Mouse (Mus musculus) kidney, embryonic 14.5 days (tissue): ENCODE measurements around the gene Kdm1b. TPM values are rescaled to one million over a fixed set of nuclear protein-coding genes. Genes with fewer than 3 reads are reported as not detected.

ENCODE experiments used
- ATAC-seq: fragments of 200-750 bp; cut with Nextera tagmentation; 2 replicates; pipeline ENCODE4 v1.8.0; 2017; ENCODE audit warnings: moderate number of reproducible peaks, mild to moderate bottlenecking, moderate TSS enrichment, moderate library complexity; ENCODE audit not compliant: low FRiP score, low TSS enrichment
- H3K27ac ChIP-seq: fragments of 300-500 bp; sonication (generic); 2 replicates; pipeline ENCODE4 v1.5.1; 2014; ENCODE audit warnings: low read depth, mild to moderate bottlenecking, low read length, moderate library complexity, mixed read lengths
- H3K27me3 ChIP-seq: fragments of 300-500 bp; sonication (generic); 2 replicates; pipeline ENCODE4 v1.6.1; 2014; ENCODE audit warnings: mild to moderate bottlenecking, low read length; ENCODE audit not compliant: control insufficient read depth, insufficient read depth
- H3K36me3 ChIP-seq: fragments of 300-500 bp; sonication (generic); 2 replicates; pipeline ENCODE4 v1.6.1; 2014; ENCODE audit warnings: low read length, mixed read lengths; ENCODE audit not compliant: control insufficient read depth, insufficient read depth
- H3K4me1 ChIP-seq: fragments of 300-500 bp; sonication (generic); 2 replicates; pipeline ENCODE4 v1.6.1; 2014; ENCODE audit warnings: low read length, mixed read lengths; ENCODE audit not compliant: control insufficient read depth, insufficient read depth
- H3K4me2 ChIP-seq: fragments of 300-500 bp; sonication (generic); replicated peaks from 2 replicates; pipeline ENCODE4 v1.6.1; 2014; ENCODE audit warnings: low read depth, mild to moderate bottlenecking, low read length
- H3K4me3 ChIP-seq: fragments of 300-500 bp; sonication (generic); 2 replicates; pipeline ENCODE4 v1.5.1; 2014; ENCODE audit warnings: mild to moderate bottlenecking, low read length
- H3K9ac ChIP-seq: fragments of 300-500 bp; sonication (generic); 2 replicates; pipeline ENCODE4 v1.6.1; 2014; ENCODE audit warnings: low read depth, mild to moderate bottlenecking, low read length, moderate library complexity
- H3K9me3 ChIP-seq: fragments of 300-500 bp; sonication (generic); 2 replicates; pipeline ENCODE4 v1.6.1; 2016; ENCODE audit warnings: low read length; ENCODE audit not compliant: control insufficient read depth
- WGBS: fragments of 180-500 bp; shearing (Covaris S2); extraction: QIAGEN DNeasy Blood & Tissue Kit; methylation state at CpG from one replicate; pipeline ENCODE4 v1.1.7; 2014; 5-methylcytosine and 5-hydroxymethylcytosine counted together
- polyA plus RNA-seq: library from polyadenylated mRNA; unstranded; fragments of >200 nt; fragmentation: Nextera tagmentation; extraction: Ambion mirVana; gene quantifications from 2 replicates; pipeline ENCODE4 v1.2.1, GENCODE M21; 2014

The Kdm1b gene
- polyA plus RNA-seq, 1 experiment from 2014 or later = 12.1 TPM

- Histone ChIP-seq H3K4me1 (no peaks in the 10 kb centered on the region), H3K27ac (no peak overlapping the region), H3K4me3 (no peak overlapping the region), H3K36me3 (no peaks in the 10 kb centered on the region), H3K9me3 (no peaks in the 10 kb centered on the region), H3K9ac (no peak overlapping the region), H3K27me3 (no peaks in the 10 kb centered on the region), H3K4me2 (no peak overlapping the region; the same call in 1 of the 2 replicates)
- ATAC-seq = peak; percentile 56; the same call in 1 of the 2 replicates
- WGBS = 39% methylated on average over 7 of the region's 7 CpGs
Observed at GRCm38 (mm10) chr13:47020798-47021197, 22.5 kb upstream of the Kdm1b start.

GRCm38 (mm10) chr13:47030376-47031107, 12.8 kb upstream of the Kdm1b start:
- Histone ChIP-seq H3K27ac (no peak overlapping the region), H3K9me3 (no peaks in the 10 kb centered on the region), H3K4me1 (no peaks in the 10 kb centered on the region), H3K4me2 (no peak overlapping the region), H3K27me3 (no peaks in the 10 kb centered on the region), H3K36me3 (no peaks in the 10 kb centered on the region), H3K4me3 (no peak overlapping the region), H3K9ac (no peak overlapping the region)
- ATAC-seq = no peak
- WGBS = 83% methylated on average over 17 of the region's 17 CpGs

GRCm38 (mm10) chr13:47033602-47034001, 9.7 kb upstream of the Kdm1b start:
- H3K4me1 ChIP-seq = no peaks in the 10 kb centered on the region
- ATAC-seq = no peak
- H3K4me2 ChIP-seq = no peak overlapping the region
- H3K9me3 ChIP-seq = no peaks in the 10 kb centered on the region
- no peak overlapping the region for H3K9ac ChIP-seq
- no peaks in the 10 kb centered on the region for H3K27me3 ChIP-seq
- H3K4me3 ChIP-seq = no peak overlapping the region
- H3K27ac ChIP-seq = no peak overlapping the region
- no peaks in the 10 kb centered on the region for H3K36me3 ChIP-seq
- 92% methylated on average over 4 of the region's 4 CpGs for WGBS

GRCm38 (mm10) chr13:47037946-47038345, 5.4 kb upstream of the Kdm1b start:
- Histone ChIP-seq H3K27me3 (no peaks in the 10 kb centered on the region), H3K4me2 (no peak overlapping the region), H3K9me3 (no peaks in the 10 kb centered on the region), H3K27ac (no peak overlapping the region), H3K4me1 (no peaks in the 10 kb centered on the region; the same call in 1 of the 2 replicates), H3K36me3 (no peaks in the 10 kb centered on the region), H3K9ac (no peak overlapping the region), H3K4me3 (no peak overlapping the region)
- WGBS = 84% methylated on average over 6 of the region's 6 CpGs
- ATAC-seq = no peak

DNA sequence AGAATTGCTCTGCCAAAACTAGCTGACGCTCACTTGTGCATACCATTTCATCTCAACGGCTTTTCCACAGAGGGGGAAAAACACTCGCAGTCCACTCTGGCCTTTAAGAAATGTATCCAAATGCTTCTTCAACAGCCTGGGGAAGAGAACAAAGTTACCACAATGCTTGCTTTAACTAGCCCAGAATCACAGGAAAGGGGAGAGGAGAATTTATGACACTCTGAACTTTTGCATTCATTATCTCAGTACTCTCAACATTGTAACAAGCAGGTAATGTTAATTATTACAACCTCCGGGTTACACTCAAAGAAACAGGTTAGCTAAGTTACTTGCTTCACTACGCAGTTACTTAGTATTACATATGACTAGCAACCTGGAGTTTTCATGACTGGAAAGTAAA, 3.2 kb upstream of the Kdm1b start:
- 81% methylated on average over 5 of the region's 5 CpGs for WGBS
- Histone ChIP-seq H3K9ac (no peak overlapping the region), H3K27me3 (no peaks in the 10 kb centered on the region), H3K27ac (no peak overlapping the region), H3K4me2 (no peak overlapping the region), H3K4me3 (no peak overlapping the region), H3K9me3 (no peaks in the 10 kb centered on the region), H3K4me1 (peaks cover 6% of the 10 kb centered on the region; the same call in 1 of the 2 replicates), H3K36me3 (no peaks in the 10 kb centered on the region)
- no peak for ATAC-seq

DNA sequence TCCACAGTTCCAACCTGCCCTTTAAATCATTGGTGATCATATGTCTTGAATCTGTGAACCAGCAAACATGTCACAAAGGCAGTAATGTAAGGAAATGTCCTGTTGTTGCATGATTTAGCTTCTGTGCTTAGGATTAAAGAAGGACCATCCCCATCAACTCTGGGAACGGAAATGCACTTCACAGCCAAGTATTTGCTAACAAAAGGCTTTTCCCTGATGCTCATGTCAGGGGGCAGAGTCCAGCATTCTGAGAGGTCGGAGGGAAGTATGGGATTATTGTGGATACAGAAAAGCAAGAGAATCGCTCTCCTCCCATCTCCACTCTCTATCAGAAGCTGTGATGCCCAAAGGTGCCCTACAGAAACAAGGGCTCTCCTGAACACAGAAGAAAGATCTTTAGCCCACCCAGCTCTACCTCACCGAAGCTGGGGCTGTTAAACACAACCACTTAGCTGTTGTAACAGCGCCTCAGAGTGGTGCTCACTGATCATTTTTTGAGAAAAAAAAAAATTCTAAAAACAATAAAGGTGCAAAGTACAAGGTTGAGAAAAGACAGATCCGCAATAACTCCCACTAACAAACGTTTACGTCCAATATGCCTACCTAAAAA, 1.2 kb upstream of the Kdm1b start:
- Histone ChIP-seq H3K9ac (peak overlapping the region; percentile 48; the same call in 1 of the 2 replicates), H3K4me1 (peaks cover 6% of the 10 kb centered on the region; the same call in 1 of the 2 replicates), H3K4me3 (peak overlapping the region; percentile 83; the same call in 1 of the 2 replicates), H3K4me2 (peak overlapping the region; percentile 52), H3K36me3 (no peaks in the 10 kb centered on the region), H3K9me3 (no peaks in the 10 kb centered on the region), H3K27me3 (no peaks in the 10 kb centered on the region), H3K27ac (no peak overlapping the region)
- no peak for ATAC-seq
- 54% methylated on average over 8 of the region's 8 CpGs for WGBS

DNA sequence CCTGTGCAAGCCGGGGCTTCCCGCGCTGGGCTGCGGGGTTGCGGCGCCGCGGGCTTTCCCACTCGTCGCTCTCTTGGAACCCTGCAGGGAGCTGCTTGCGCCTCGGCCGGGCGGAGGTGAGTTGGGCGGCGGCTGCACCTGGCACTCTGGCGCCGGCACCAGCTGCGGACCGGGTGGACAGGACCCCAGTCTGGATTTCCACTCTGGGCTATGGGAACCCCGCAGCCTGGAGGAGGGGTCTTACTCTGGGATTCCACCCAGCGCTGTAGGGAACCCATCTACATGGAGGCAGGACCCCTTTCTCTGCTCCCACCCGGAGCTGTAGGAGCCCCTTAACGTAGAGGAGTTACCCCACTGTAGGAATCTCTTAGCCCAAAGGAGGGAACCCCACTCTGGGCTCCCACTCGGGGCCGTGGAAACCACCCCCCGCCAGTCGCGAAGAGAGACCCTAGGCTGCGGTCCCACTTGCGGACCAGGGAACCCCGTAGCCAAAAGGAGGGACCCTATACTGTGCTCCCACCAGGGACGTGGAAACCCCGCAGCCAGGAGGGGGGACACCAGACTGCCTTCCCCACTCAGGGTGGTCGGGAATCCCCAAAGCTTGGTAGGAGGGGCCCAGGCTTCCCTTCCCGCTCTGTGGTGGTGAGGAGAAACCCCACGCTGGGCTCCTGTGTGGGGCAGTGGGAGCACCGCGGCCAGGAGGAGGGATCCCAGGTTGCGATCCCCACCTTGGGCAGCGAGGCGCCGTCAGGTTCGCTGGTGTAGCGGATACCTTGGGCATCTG, 726 bp downstream of the Kdm1b start:
- H3K27ac ChIP-seq = peak overlapping the region; percentile 42; the same call in 1 of the 2 replicates
- no peaks in the 10 kb centered on the region for H3K27me3 ChIP-seq
- peak overlapping the region; percentile 99 for H3K4me2 ChIP-seq
- peak overlapping the region; percentile 75 for H3K9ac ChIP-seq
- ATAC-seq = peak; percentile 3; the same call in 1 of the 2 replicates
- no peaks in the 10 kb centered on the region; the same call in 1 of the 2 replicates for H3K36me3 ChIP-seq
- H3K9me3 ChIP-seq = no peaks in the 10 kb centered on the region
- H3K4me3 ChIP-seq = peak overlapping the region; percentile 83
- H3K4me1 ChIP-seq = peaks cover 6% of the 10 kb centered on the region; the same call in 1 of the 2 replicates
- under 1% methylated on average over 45 of the region's 45 CpGs for WGBS

DNA sequence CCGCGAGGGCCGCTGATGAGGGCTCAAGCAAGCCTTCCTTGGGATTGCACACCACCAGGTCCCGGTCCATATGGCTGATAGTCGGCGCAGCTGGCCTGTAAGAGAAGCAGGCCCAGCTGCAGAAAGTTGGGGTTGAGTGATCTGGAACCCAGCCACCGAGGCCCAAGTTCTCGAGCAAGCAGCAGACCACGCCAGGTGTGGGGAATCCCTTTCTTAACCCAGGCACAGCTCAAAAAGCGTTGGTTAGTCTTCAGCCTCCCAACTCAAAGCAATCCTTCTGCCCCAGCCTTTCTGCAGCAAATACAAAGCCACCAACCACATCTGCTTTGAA, 1.3 kb downstream of the Kdm1b start, which contains the start of gene Tpmt:
Gene Tpmt, minus strand, starts transcription at position 121 of the 331 bp plus-strand sequence.
- no peak for ATAC-seq
- Histone ChIP-seq H3K4me2 (peak within 1 kb of the TSS; percentile 99), H3K9ac (peak within 1 kb of the TSS; percentile 75), H3K4me1 (peaks cover 6% of the 10 kb centered on the region; the same call in 1 of the 2 replicates), H3K27ac (peak within 1 kb of the TSS; percentile 42; the same call in 1 of the 2 replicates), H3K4me3 (peak within 1 kb of the TSS; percentile 83), H3K27me3 (no peaks in the 10 kb centered on the region), H3K36me3 (no peaks in the 10 kb centered on the region; the same call in 1 of the 2 replicates), H3K9me3 (no peaks in the 10 kb centered on the region)
- 20% methylated on average over 10 of the region's 10 CpGs for WGBS
